12 mouse cellular contexts compared by ENCODE assay signal in the genomic region with DNA sequence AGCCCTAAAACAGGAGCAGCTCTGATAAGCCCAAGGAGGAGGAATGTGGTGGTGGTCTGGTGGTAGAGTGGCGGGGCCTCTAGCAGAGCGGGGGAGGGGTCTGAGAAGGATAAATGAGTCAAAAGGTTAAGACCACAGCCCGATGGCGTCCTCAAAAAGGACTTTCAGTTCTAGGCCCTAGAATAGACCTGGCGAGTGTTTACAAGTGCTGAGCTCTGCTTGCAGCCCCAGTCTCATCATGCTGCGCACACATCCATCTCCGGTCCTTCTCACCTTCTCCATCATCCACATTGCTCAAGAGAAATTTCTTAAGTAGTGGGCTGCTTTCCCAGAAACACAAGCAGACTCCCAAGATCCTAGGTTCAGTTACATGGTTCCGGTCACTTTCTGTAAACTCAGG. TPM values are rescaled to one million over a fixed set of nuclear protein-coding genes. Genes with fewer than 3 reads are reported as not detected.
A peak's percentile ranks its signal among the peaks of the same experiment; 100 is the strongest.
DNase-seq lines count a peak whose midpoint lies in the region; ATAC-seq and TF ChIP-seq lines count a peak whose summit lies in the region.
"Had no signal": no experiment of that assay in that cellular context is flagged by ENCODE, and none has a peak within 500 bp of the region (broad histone marks: within the 10 kb centered on the region; RNA-seq: fewer than 3 reads in every experiment).

No protein-coding gene starts in this region.

- peak overlapping the region; percentile 19; the same call in 1 of the 2 replicates for H3K4me2 ChIP-seq in CH12.LX (ENCODE audit: insufficient read depth, low read depth, poor library complexity, severe bottlenecking)
- no peak overlapping the region for H3K4me2 ChIP-seq in limb, embryonic 15.5 days
- H3K4me2 ChIP-seq: forebrain, embryonic 13.5 days; heart, embryonic 15.5 days; hindbrain, embryonic 15.5 days; kidney, embryonic 15.5 days had no signal

- intact Hi-C loops in heart, postnatal 25 days (cut with DNase I), result no loop called here

- dilution Hi-C loops in CH12.LX (cut with MboI; ENCODE audit: extremely low pct_ligation_motif_present, extremely low pct_unique_long_range_greater_than_20kb, low sequenced_read_pairs), result no loop called here

- no peak for ATAC-seq in limb, embryonic 15.5 days (ENCODE audit: insufficient number of reproducible peaks, low FRiP score, low TSS enrichment, low read depth)
- ATAC-seq: forebrain, embryonic 13.5 days had no signal

- 66% methylated on average over 8 of the region's 8 CpGs for WGBS in limb, embryonic 15.5 days

- no peaks in the 10 kb centered on the region for H3K9me3 ChIP-seq in CH12.LX (replicated peaks; ENCODE audit: low read length)
- no peaks in the 10 kb centered on the region for H3K9me3 ChIP-seq in limb, embryonic 15.5 days
- H3K9me3 ChIP-seq: forebrain, embryonic 13.5 days; heart, embryonic 15.5 days; hindbrain, embryonic 15.5 days; kidney, embryonic 15.5 days had no signal

- H3K9ac ChIP-seq in CH12.LX (ENCODE audit: insufficient read depth, low read depth), result peak overlapping the region; percentile 19; the same call in 1 of the 2 replicates
- H3K9ac ChIP-seq in limb, embryonic 15.5 days, result no peak overlapping the region
- H3K9ac ChIP-seq: forebrain, embryonic 13.5 days; heart, embryonic 15.5 days; hindbrain, embryonic 15.5 days; kidney, embryonic 15.5 days had no signal

- no peaks in the 10 kb centered on the region for H3K79me2 ChIP-seq in CH12.LX (replicated peaks; ENCODE audit: control insufficient read depth, extremely low read depth, insufficient read depth, poor library complexity, severe bottlenecking)

- peak; percentile 89 for DNase-seq in heart, adult 11 months
- no peak for DNase-seq in heart, postnatal 25 days (ENCODE audit: low spot score)
- peak; percentile 35 for DNase-seq in CH12.LX (ENCODE audit: extremely low read depth)
- peak; percentile 55 for DNase-seq in embryo, embryonic 10.5 days (ENCODE audit: low spot score)
- DNase-seq in spleen, adult 18-20 months, result no peak
- DNase-seq in thymus, postnatal 25 days, result no peak
- DNase-seq in ovary, postnatal 14 days (ENCODE audit: low spot score), result no peak

- no peak for TF ChIP-seq RAD21 in CH12.LX (IDR thresholded peaks at IDR 0.05; ENCODE audit: low read depth, low read length)

- no peaks in the 10 kb centered on the region for H3K27me3 ChIP-seq in CH12.LX (replicated peaks)
- H3K27me3 ChIP-seq in limb, embryonic 15.5 days, result no peaks in the 10 kb centered on the region
- H3K27me3 ChIP-seq: forebrain, embryonic 13.5 days; heart, embryonic 15.5 days; hindbrain, embryonic 15.5 days; kidney, embryonic 15.5 days had no signal

- H3K27ac ChIP-seq in CH12.LX (ENCODE audit: insufficient read depth, low read depth), result no peak overlapping the region
- H3K27ac ChIP-seq in limb, embryonic 15.5 days, result peak overlapping the region; percentile 89; the same call in 1 of the 2 replicates
- H3K27ac ChIP-seq: forebrain, embryonic 13.5 days had no signal

- no peak for TF ChIP-seq POLR2A in CH12.LX (IDR thresholded peaks at IDR 0.05; ENCODE audit: low read depth, low read length)

- H3K4me1 ChIP-seq in CH12.LX (ENCODE audit: control insufficient read depth in 1 of 2, insufficient read depth in 2 of 2), result peaks cover 44 to 85% of the 10 kb centered on the region in 2 experiments
- peaks cover 67% of the 10 kb centered on the region for H3K4me1 ChIP-seq in limb, embryonic 15.5 days

- TF ChIP-seq EP300 in CH12.LX (IDR thresholded peaks at IDR 0.05; ENCODE audit: low read length), result peak; percentile 57

- in situ Hi-C loops in CH12.LX (cut with MboI; ENCODE audit: low pct_ligation_motif_present, low pct_unique_long_range_greater_than_20kb, low sequenced_read_pairs), result no loop called here

- peaks cover 6 to 15% of the 10 kb centered on the region in 2 experiments for H3K36me3 ChIP-seq in CH12.LX (replicated peaks in 1 of 2; ENCODE audit: control insufficient read depth in 1 of 2, insufficient read depth in 1 of 2, low read length in 1 of 2)
- peaks cover 58% of the 10 kb centered on the region for H3K36me3 ChIP-seq in limb, embryonic 15.5 days
- H3K36me3 ChIP-seq: heart, embryonic 15.5 days had no signal

- no peak overlapping the region for H3K4me3 ChIP-seq in CH12.LX (replicated peaks in 1 of 3; ENCODE audit: low read depth in 2 of 3, low read length in 2 of 3, poor library complexity in 1 of 3)
- H3K4me3 ChIP-seq in limb, embryonic 15.5 days, result no peak overlapping the region
- H3K4me3 ChIP-seq: forebrain, embryonic 13.5 days; heart, embryonic 15.5 days; hindbrain, embryonic 15.5 days; kidney, embryonic 15.5 days had no signal

- no peak for TF ChIP-seq CTCF in CH12.LX (conservative IDR thresholded peaks at IDR 0.05 in 1 of 2, IDR thresholded peaks at IDR 0.05 in 1 of 2; ENCODE audit: low read depth in 2 of 2, low read length in 2 of 2)

TF ChIP-seq in CH12.LX, 34 proteins besides CTCF, POLR2A, EP300 and RAD21:
- TF ChIP-seq NELFE (IDR thresholded peaks at IDR 0.05; ENCODE audit: low read depth, low read length), result no peak
- TF ChIP-seq BHLHE40 (IDR thresholded peaks at IDR 0.05; ENCODE audit: low read depth, low read length), result 0 out of 2 replicates have a peak, but pooled peaks have one; percentile 15
- TF ChIP-seq MXI1 (IDR thresholded peaks at IDR 0.05; ENCODE audit: low read depth, low read length), result no peak
- TF ChIP-seq USF1 (IDR thresholded peaks at IDR 0.05; ENCODE audit: low read depth, low read length), result no peak
- peak; percentile 91 for TF ChIP-seq MEF2A (IDR thresholded peaks at IDR 0.05; ENCODE audit: borderline replicate concordance, low read depth, low read length)
- peak; percentile 49; the same call in 1 of the 2 replicates for TF ChIP-seq TCF12 (IDR thresholded peaks at IDR 0.05; ENCODE audit: low read depth, low read length)
- no peak for TF ChIP-seq ZC3H11A (IDR thresholded peaks at IDR 0.05; ENCODE audit: low read depth, low read length)
- TF ChIP-seq MAFK (IDR thresholded peaks at IDR 0.05; ENCODE audit: insufficient replicate concordance, low read length), result no peak
- no peak for TF ChIP-seq JUN (IDR thresholded peaks at IDR 0.05; ENCODE audit: insufficient read depth, low read depth, low read length)
- no peak for TF ChIP-seq MAZ (IDR thresholded peaks at IDR 0.05; ENCODE audit: low read depth, low read length)
- no peak for TF ChIP-seq NRF1 (IDR thresholded peaks at IDR 0.05; ENCODE audit: low read depth, low read length)
- TF ChIP-seq MYC (IDR thresholded peaks at IDR 0.05; ENCODE audit: low read depth, low read length), result no peak
- no peak for TF ChIP-seq HCFC1 (IDR thresholded peaks at IDR 0.05; ENCODE audit: low read depth, low read length)
- no peak for TF ChIP-seq JUND (conservative IDR thresholded peaks at IDR 0.05; ENCODE audit: low read depth, low read length)
- no peak for TF ChIP-seq GABPA (IDR thresholded peaks at IDR 0.05; ENCODE audit: insufficient replicate concordance, low read depth, low read length)
- TF ChIP-seq PAX5 (IDR thresholded peaks at IDR 0.05; ENCODE audit: low read length), result no peak
- TF ChIP-seq ZNF384 (IDR thresholded peaks at IDR 0.05; ENCODE audit: low read depth, low read length), result no peak
- TF ChIP-seq CHD2 (IDR thresholded peaks at IDR 0.05; ENCODE audit: low read length), result no peak
- no peak for TF ChIP-seq SIN3A (IDR thresholded peaks at IDR 0.05; ENCODE audit: low read length)
- TF ChIP-seq ETS1 (conservative IDR thresholded peaks at IDR 0.05; ENCODE audit: low read depth, low read length), result peak; percentile 45; the same call in 1 of the 2 replicates
- no peak for TF ChIP-seq TBP (conservative IDR thresholded peaks at IDR 0.05; ENCODE audit: low read depth, low read length)
- TF ChIP-seq E2F4 (IDR thresholded peaks at IDR 0.05; ENCODE audit: insufficient replicate concordance, low read depth, low read length), result no peak
- TF ChIP-seq ELF1 (IDR thresholded peaks at IDR 0.05; ENCODE audit: low read depth, low read length), result no peak
- TF ChIP-seq IRF4 (IDR thresholded peaks at IDR 0.05; ENCODE audit: low read depth, low read length), result peak; percentile 93
- no peak for TF ChIP-seq MAX (IDR thresholded peaks at IDR 0.05; ENCODE audit: low read length)
- TF ChIP-seq USF2 (conservative IDR thresholded peaks at IDR 0.05; ENCODE audit: low read depth, low read length), result no peak
- no peak for TF ChIP-seq KAT2A (IDR thresholded peaks at IDR 0.05; ENCODE audit: insufficient replicate concordance, low read length)
- no peak for TF ChIP-seq POLR2AphosphoS2 (IDR thresholded peaks at IDR 0.05; ENCODE audit: low read depth, low read length)
- no peak for TF ChIP-seq ZKSCAN1 (IDR thresholded peaks at IDR 0.05; ENCODE audit: borderline replicate concordance, low read depth, low read length)
- no peak for TF ChIP-seq CHD1 (IDR thresholded peaks at IDR 0.05; ENCODE audit: low read depth, low read length)
- no peak for TF ChIP-seq UBTF (IDR thresholded peaks at IDR 0.05; ENCODE audit: low read depth, low read length)
- no peak for TF ChIP-seq RCOR1 (conservative IDR thresholded peaks at IDR 0.05; ENCODE audit: low read depth, low read length)
- no peak for TF ChIP-seq SMC3 (IDR thresholded peaks at IDR 0.05; ENCODE audit: low read depth, low read length)
- no peak for TF ChIP-seq ZMIZ1 (IDR thresholded peaks at IDR 0.05; ENCODE audit: low read depth, low read length)

RNA-seq across cellular contexts. Expression of a gene that starts 22.3 kb away (rescaled TPM):
- 10 to 100 TPM; 70.7 to 90.2 TPM for total RNA-seq in heart, postnatal 25 days (2021)
- 16.5 and 51.2 TPM in 2 replicates for total RNA-seq in CH12.LX (2012; rRNA removed)
- 3.1 and 3.3 TPM in 2 replicates for total RNA-seq in CH12.LX (2014; rRNA removed)
- polyA plus RNA-seq in CH12.LX (2012; ENCODE audit: insufficient read length, low read depth), result 11.0 and 11.8 TPM in 2 replicates
- 146 and 148 TPM in 2 replicates for polyA plus RNA-seq in limb, embryonic 15.5 days (2015; fragmentation: Nextera tagmentation; extraction: Ambion mirVana)

RNA-seq across cellular contexts. Expression of a gene that starts 44.2 kb away (rescaled TPM):
- 10 to 100 TPM; 45.3 to 47.6 TPM for total RNA-seq in heart, postnatal 25 days (2021)
- total RNA-seq in CH12.LX (2012; rRNA removed), result 58.7 and 76.6 TPM in 2 replicates
- total RNA-seq in CH12.LX (2014; rRNA removed), result 64.0 and 71.5 TPM in 2 replicates
- 62.9 and 72.1 TPM in 2 replicates for polyA plus RNA-seq in CH12.LX (2012; ENCODE audit: insufficient read length, low read depth)
- polyA plus RNA-seq in limb, embryonic 15.5 days (2015; fragmentation: Nextera tagmentation; extraction: Ambion mirVana), result 36.7 and 38.9 TPM in 2 replicates

Comparison
In these comparisons a context has a peak if more than half of its experiments do, and no peak if none do; other contexts are left out.
1. DNase-seq: peak in heart, adult 11 months (single experiment), CH12.LX (single experiment) and embryo, embryonic 10.5 days (single experiment); none in heart, postnatal 25 days (single experiment), spleen, adult 18-20 months (0 of 2), thymus, postnatal 25 days (single experiment) and ovary, postnatal 14 days (single experiment).